Mouse (Mus musculus) intestine, embryonic 14.5 days (tissue): ENCODE results near the gene Nsun2. TPM values are rescaled to one million over a fixed set of nuclear protein-coding genes. Genes with fewer than 3 reads are reported as not detected.

Experiments
- ATAC-seq: fragments of 200-750 bp; cut with Nextera tagmentation; replicated peaks from 2 replicates; pipeline ENCODE4 v1.8.0; 2017; ENCODE audit warnings: low read depth, moderate number of reproducible peaks, moderate TSS enrichment, moderate library complexity; ENCODE audit not compliant: low FRiP score, low TSS enrichment
- DNase-seq: peaks from one replicate; pipeline ENCODE4 v3.0.0-alpha.2; 2018; ENCODE audit warnings: low spot score
- H3K27ac ChIP-seq: fragments of 300-500 bp; sonication (generic); 2 replicates; pipeline ENCODE4 v1.5.1; 2014; ENCODE audit warnings: low read depth, mild to moderate bottlenecking, control low read depth
- H3K27me3 ChIP-seq: fragments of 300-500 bp; sonication (generic); replicated peaks from 2 replicates; pipeline ENCODE4 v1.6.1; 2014; ENCODE audit warnings: low read length, control low read depth; ENCODE audit not compliant: control insufficient read depth, insufficient read depth
- H3K36me3 ChIP-seq: fragments of 300-500 bp; sonication (generic); 2 replicates; pipeline ENCODE4 v1.6.1; 2014; ENCODE audit warnings: low read length, control low read depth; ENCODE audit not compliant: control insufficient read depth, insufficient read depth
- H3K4me1 ChIP-seq: fragments of 300-500 bp; sonication (generic); replicated peaks from 2 replicates; pipeline ENCODE4 v1.6.1; 2014; ENCODE audit warnings: low read length, control low read depth, mixed read lengths; ENCODE audit not compliant: control insufficient read depth, insufficient read depth
- H3K4me2 ChIP-seq: fragments of 300-500 bp; sonication (generic); 2 replicates; pipeline ENCODE4 v1.6.1; 2014; ENCODE audit warnings: low read length
- H3K4me3 ChIP-seq: fragments of 300-500 bp; sonication (generic); 2 replicates; pipeline ENCODE4 v1.5.1; 2014; ENCODE audit warnings: low read depth, low read length, control low read depth, mixed read lengths
- H3K9ac ChIP-seq: fragments of 300-500 bp; sonication (generic); 2 replicates; pipeline ENCODE4 v1.6.1; 2014; ENCODE audit warnings: mild to moderate bottlenecking, low read length
- H3K9me3 ChIP-seq: fragments of 300-500 bp; sonication (generic); 2 replicates; pipeline ENCODE4 v1.6.1; 2016; ENCODE audit warnings: low read length, control low read depth; ENCODE audit not compliant: control insufficient read depth
- WGBS: fragments of 180-500 bp; shearing (Covaris S2); extraction: QIAGEN DNeasy Blood & Tissue Kit; methylation state at CpG from one replicate; pipeline ENCODE4 v1.1.7; 2014; 5-methylcytosine and 5-hydroxymethylcytosine counted together
- polyA plus RNA-seq: library from polyadenylated mRNA; unstranded; fragments of >200 nt; fragmentation: Nextera tagmentation; extraction: Ambion mirVana; gene quantifications from 2 replicates; pipeline ENCODE4 v1.2.1, GENCODE M21; 2014

Nsun2 gene
- polyA plus RNA-seq, 1 experiment from 2014 or later: 141 TPM

DNA sequence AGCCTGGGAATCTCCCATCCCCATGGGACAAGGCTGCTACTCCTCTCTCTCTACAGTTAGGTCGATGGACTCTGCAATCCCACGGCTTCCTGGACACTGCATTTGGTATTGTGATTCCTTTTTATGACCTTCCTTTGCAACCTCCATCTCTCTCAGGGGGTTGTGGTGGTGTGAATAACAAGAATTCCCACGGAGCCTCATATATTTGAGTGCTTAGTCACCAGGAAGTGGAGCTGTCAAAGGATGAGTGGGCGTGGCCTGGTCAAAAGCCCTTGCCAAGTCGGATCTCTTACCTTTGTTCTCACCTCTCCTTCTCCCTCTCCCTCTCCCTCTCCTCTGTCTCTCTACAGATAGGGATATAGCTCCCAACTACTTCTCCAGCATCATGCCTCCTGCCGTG lies 52.3 kb downstream of the Nsun2 start:
- Histone ChIP-seq H3K27me3 (no peaks in the 10 kb centered on the region), H3K4me3 (no peak overlapping the region), H3K4me1 (no peaks in the 10 kb centered on the region), H3K27ac (no peak overlapping the region), H3K9me3 (no peaks in the 10 kb centered on the region), H3K9ac (no peak overlapping the region), H3K36me3 (no peaks in the 10 kb centered on the region), H3K4me2 (no peak overlapping the region)
- ATAC-seq: no peak
- 49% methylated on average over 6 of the region's 6 CpGs for WGBS
- no peak for DNase-seq

DNA sequence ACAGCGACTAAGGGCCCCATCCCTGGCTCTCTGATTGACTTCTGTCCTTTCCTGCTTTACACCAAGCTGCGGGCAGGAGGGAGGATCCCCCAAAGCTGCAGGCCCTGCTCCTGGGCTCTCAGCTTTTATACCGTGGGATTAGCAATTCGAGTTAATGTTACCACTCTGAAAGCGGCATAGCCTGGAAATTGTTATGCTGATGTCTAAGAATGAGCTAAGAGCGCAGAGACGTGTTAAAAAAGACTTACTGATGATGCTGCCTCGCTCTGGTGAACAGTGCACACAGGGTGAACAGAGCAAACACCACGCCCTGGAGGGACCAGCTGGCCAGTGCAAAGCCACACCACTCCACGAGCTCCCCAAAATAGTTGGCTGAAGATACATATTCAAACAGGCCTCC lies 52.8 kb downstream of the Nsun2 start:
- no peaks in the 10 kb centered on the region for H3K9me3 ChIP-seq
- no peak for ATAC-seq
- no peak overlapping the region for H3K27ac ChIP-seq
- no peaks in the 10 kb centered on the region for H3K36me3 ChIP-seq
- H3K4me2 ChIP-seq: no peak overlapping the region
- H3K4me3 ChIP-seq: no peak overlapping the region
- DNase-seq: no peak
- no peaks in the 10 kb centered on the region for H3K4me1 ChIP-seq
- WGBS: 71% methylated on average over 10 of the region's 10 CpGs
- no peaks in the 10 kb centered on the region for H3K27me3 ChIP-seq
- no peak overlapping the region for H3K9ac ChIP-seq

DNA sequence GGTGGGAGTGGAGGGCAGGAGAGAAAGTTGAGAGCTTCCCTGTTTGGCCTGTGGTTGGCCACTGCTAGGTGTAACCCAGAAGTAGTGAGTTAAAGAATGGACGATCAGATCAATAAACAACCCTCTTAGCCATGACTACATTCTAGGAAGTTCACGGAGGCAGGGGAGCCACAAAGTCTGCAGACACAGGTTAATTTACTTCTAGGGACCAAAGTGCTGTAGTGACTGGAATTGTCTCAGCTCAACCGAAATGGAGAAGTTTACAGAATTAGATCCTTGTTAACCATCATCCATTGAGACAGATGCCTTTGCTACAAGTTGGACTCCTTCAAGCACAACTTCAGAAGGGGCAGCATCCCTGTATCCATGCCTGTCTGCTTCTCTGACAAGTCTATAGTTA lies 54.3 kb downstream of the Nsun2 start:
- Histone ChIP-seq H3K9ac (no peak overlapping the region), H3K27me3 (no peaks in the 10 kb centered on the region), H3K27ac (no peak overlapping the region), H3K9me3 (no peaks in the 10 kb centered on the region), H3K36me3 (no peaks in the 10 kb centered on the region), H3K4me3 (no peak overlapping the region), H3K4me1 (no peaks in the 10 kb centered on the region), H3K4me2 (no peak overlapping the region)
- DNase-seq (no peak), ATAC-seq (no peak)
- WGBS: 33% methylated on average over 3 of the region's 3 CpGs

DNA sequence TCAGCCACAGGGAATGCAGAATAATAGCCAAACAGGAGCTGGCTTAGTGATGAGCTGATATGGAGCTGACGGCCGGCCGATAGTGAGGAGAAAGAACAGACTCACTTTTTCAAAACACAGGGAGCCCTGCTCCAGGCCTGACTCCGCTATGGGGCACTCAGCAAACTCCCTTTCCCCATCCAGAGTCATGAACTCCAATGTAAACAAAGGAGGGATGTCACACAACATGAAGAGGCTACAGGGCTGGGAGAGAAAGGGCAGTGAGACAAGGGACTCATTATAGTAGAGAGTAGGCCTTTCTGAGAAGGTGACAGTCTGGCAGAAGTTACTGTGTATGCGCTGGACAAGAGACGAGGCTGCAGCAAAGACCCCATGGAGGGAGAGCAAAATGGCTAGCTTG lies 54.7 kb downstream of the Nsun2 start:
- 24% methylated on average over 6 of the region's 6 CpGs for WGBS
- H3K4me1 ChIP-seq: no peaks in the 10 kb centered on the region
- no peak overlapping the region for H3K9ac ChIP-seq
- no peak overlapping the region for H3K4me3 ChIP-seq
- no peak for ATAC-seq
- H3K27ac ChIP-seq: no peak overlapping the region
- H3K4me2 ChIP-seq: no peak overlapping the region
- H3K9me3 ChIP-seq: no peaks in the 10 kb centered on the region
- DNase-seq: no peak
- no peaks in the 10 kb centered on the region for H3K27me3 ChIP-seq
- H3K36me3 ChIP-seq: no peaks in the 10 kb centered on the region

DNA sequence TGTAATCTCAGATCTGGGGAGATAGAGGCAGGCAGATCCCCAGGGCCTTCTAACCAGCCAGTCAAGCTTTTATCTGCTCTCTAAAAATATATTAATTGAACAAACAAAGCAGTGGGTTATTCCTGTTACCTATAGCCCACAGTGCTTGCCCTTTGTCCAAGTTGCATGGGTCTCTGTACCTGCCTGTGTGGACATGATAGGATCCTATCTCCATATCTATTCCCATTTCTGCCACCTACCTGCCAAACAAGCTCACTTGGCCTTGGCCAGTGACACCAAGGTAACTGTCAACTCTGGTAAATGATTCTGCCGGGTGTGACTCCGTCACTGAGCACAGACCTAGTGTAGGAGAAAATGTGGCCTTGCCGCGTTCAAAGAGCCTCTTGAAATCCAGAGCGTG lies 57.8 kb downstream of the Nsun2 start:
- H3K9me3 ChIP-seq: no peaks in the 10 kb centered on the region
- H3K4me3 ChIP-seq: no peak overlapping the region
- DNase-seq (no peak), ATAC-seq (no peak)
- no peaks in the 10 kb centered on the region for H3K4me1 ChIP-seq
- no peaks in the 10 kb centered on the region for H3K27me3 ChIP-seq
- no peaks in the 10 kb centered on the region for H3K36me3 ChIP-seq
- WGBS: 95% methylated on average over 5 of the region's 5 CpGs
- no peak overlapping the region for H3K9ac ChIP-seq
- H3K4me2 ChIP-seq: no peak overlapping the region
- H3K27ac ChIP-seq: no peak overlapping the region

DNA sequence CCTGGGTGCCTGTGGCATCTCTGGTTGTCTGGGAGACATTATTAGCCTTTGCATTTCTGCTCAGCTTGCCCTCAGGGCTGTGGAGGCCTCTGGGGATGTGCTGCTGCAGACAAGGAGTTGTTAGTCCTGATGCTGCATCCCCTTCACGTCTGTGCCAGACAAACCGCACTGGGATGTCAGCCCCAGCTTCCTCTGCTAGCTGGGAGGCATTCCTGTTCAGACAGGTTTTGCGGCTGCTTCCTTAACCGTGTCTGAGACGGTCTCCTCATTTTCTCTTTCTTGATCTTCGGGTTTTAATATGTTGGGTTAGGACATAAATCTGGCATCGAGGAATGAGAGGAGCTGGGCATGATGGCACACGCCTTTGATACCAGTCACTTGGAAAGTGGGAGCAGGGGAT lies 58.7 kb downstream of the Nsun2 start:
- 80% methylated on average over 8 of the region's 8 CpGs for WGBS
- DNase-seq: no peak
- Histone ChIP-seq H3K4me1 (no peaks in the 10 kb centered on the region), H3K9me3 (no peaks in the 10 kb centered on the region), H3K4me3 (no peak overlapping the region), H3K27me3 (no peaks in the 10 kb centered on the region), H3K36me3 (no peaks in the 10 kb centered on the region), H3K27ac (no peak overlapping the region), H3K9ac (no peak overlapping the region), H3K4me2 (no peak overlapping the region)
- ATAC-seq: no peak

DNA sequence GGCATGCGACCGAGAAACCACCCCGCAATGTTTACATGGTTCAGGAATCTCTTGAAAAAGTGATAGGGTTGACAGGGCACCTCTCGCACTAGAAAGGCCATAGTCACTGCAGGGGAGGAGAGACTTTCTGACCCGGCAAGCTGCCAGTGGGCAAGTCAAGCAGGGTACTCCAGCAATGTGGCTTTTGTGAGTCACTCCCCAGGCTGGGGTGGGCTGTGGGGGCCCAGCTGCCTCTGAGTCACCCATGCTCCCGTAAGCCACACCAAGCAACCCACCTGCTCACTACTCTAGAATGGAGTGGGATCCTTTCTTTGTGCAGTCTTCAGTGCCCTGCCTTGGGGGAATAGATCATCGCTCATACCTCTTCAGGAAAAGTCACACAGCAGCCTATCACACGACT lies 59.9 kb downstream of the Nsun2 start:
- no peak overlapping the region for H3K4me3 ChIP-seq
- 67% methylated on average over 8 of the region's 8 CpGs for WGBS
- no peaks in the 10 kb centered on the region for H3K4me1 ChIP-seq
- no peaks in the 10 kb centered on the region for H3K9me3 ChIP-seq
- no peaks in the 10 kb centered on the region for H3K36me3 ChIP-seq
- ATAC-seq (no peak), DNase-seq (no peak)
- H3K27me3 ChIP-seq: no peaks in the 10 kb centered on the region
- no peak overlapping the region for H3K4me2 ChIP-seq
- H3K27ac ChIP-seq: no peak overlapping the region
- H3K9ac ChIP-seq: no peak overlapping the region

DNA sequence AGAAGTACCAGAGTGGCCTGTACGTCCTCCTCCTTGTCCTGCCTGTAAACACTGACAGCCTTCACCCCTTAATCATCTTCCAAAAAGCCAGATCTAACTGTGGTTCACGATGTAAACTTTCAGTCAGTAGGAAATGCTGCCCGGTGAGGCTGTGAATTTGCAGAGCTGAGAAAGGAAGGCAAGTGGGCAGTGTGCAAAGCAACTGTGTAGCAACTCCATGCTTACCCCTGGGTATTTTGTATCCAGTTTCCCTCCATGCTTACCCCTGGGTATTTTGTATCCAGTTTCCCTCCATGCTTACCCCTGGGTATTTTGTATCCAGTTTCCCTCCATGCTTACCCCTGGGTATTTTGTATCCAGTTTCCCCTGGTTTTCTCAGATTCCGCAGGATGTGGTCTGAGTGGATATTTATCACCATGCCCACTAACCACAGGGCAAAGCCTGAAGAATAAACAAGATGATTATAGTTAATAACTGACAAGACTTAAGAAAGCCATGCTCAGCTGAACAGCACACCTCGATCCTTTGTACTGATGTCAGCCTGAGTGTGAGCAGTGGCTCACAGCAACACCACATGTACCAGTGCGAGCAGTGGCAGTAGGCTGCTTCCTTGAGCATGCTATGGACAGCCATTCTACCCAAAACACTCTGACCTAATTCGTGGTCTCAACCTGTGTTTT lies 61.2 kb downstream of the Nsun2 start:
- Histone ChIP-seq H3K9ac (no peak overlapping the region), H3K9me3 (no peaks in the 10 kb centered on the region), H3K4me1 (no peaks in the 10 kb centered on the region), H3K36me3 (no peaks in the 10 kb centered on the region), H3K4me2 (no peak overlapping the region), H3K27ac (no peak overlapping the region), H3K4me3 (no peak overlapping the region), H3K27me3 (no peaks in the 10 kb centered on the region)
- 66% methylated on average over 7 of the region's 7 CpGs for WGBS
- ATAC-seq: no peak
- no peak for DNase-seq

DNA sequence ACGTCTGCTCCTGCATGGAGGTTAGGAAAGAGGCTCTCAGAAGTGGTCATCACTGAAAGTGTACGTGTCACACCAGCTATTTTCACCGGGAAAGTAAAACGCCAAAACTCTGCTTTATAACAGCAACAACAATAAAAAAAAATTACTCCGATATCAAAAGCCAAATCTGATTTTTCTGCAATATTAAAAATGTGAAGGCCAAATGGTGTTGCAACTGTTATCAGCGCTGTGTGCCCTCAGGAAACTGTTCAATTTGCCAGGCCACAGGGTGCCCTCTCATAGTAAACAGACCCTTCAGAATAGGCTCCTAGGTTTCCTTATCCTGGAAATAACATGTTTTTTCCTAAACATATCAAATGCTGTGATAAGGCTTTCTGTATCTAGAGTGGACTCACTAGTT lies 62.4 kb downstream of the Nsun2 start:
- Histone ChIP-seq H3K27me3 (no peaks in the 10 kb centered on the region), H3K4me3 (no peak overlapping the region), H3K9ac (no peak overlapping the region), H3K4me1 (no peaks in the 10 kb centered on the region), H3K27ac (no peak overlapping the region), H3K9me3 (no peaks in the 10 kb centered on the region), H3K4me2 (no peak overlapping the region), H3K36me3 (no peaks in the 10 kb centered on the region)
- WGBS: 90% methylated on average over 6 of the region's 6 CpGs
- DNase-seq (no peak), ATAC-seq (no peak)
